Mouse (Mus musculus) intestine, postnatal 0 days (tissue): ENCODE results near the gene Nat8l. TPM values are rescaled to one million over a fixed set of nuclear protein-coding genes. Genes with fewer than 3 reads are reported as not detected.

Experiments
- ATAC-seq: fragments of 200-750 bp; cut with Nextera tagmentation; 2 replicates; pipeline ENCODE4 v1.8.0; 2017; ENCODE audit warnings: mild to moderate bottlenecking, moderate TSS enrichment, moderate library complexity
- H3K27ac ChIP-seq: fragments of 300-500 bp; sonication (generic); 2 replicates; pipeline ENCODE4 v1.5.1; 2014; ENCODE audit warnings: mild to moderate bottlenecking, low read depth, low read length, moderate library complexity
- H3K27me3 ChIP-seq: fragments of 300-500 bp; sonication (generic); replicated peaks from 2 replicates; pipeline ENCODE4 v1.6.1; 2014; ENCODE audit warnings: low read length, mixed read lengths; ENCODE audit not compliant: control insufficient read depth, insufficient read depth
- H3K36me3 ChIP-seq: fragments of 300-500 bp; sonication (generic); 2 replicates; pipeline ENCODE4 v1.6.1; 2014; ENCODE audit warnings: mild to moderate bottlenecking, moderate library complexity; ENCODE audit not compliant: control insufficient read depth, insufficient read depth
- H3K4me1 ChIP-seq: fragments of 300-500 bp; sonication (generic); replicated peaks from 2 replicates; pipeline ENCODE4 v1.6.1; 2014; ENCODE audit warnings: antibody characterized with exemption, low read length, mixed read lengths; ENCODE audit not compliant: control insufficient read depth, insufficient read depth
- H3K4me2 ChIP-seq: fragments of 300-500 bp; sonication (generic); replicated peaks from 2 replicates; pipeline ENCODE4 v1.6.1; 2014; ENCODE audit warnings: low read depth, mild to moderate bottlenecking, moderate library complexity
- H3K4me3 ChIP-seq: fragments of 300-500 bp; sonication (generic); 2 replicates; pipeline ENCODE4 v1.5.1; 2014; ENCODE audit warnings: low read depth, low read length
- H3K9ac ChIP-seq: fragments of 300-500 bp; sonication (generic); 2 replicates; pipeline ENCODE4 v1.6.1; 2014; ENCODE audit warnings: mild to moderate bottlenecking, low read depth, low read length
- H3K9me3 ChIP-seq: fragments of 300-500 bp; sonication (generic); 2 replicates; pipeline ENCODE4 v1.6.1; 2016; ENCODE audit warnings: mixed run types; ENCODE audit not compliant: control insufficient read depth
- CTCF ChIP-seq: sonication (generic); IDR thresholded peaks from 2 replicates; pipeline ENCODE4 v1.5.1; 2016; ENCODE audit warnings: low read depth, mild to moderate bottlenecking, control low read depth, antibody characterized with exemption, moderate library complexity
- WGBS: fragments of 180-500 bp; shearing (Covaris S2); extraction: QIAGEN DNeasy Blood & Tissue Kit; methylation state at CpG from one replicate; pipeline ENCODE4 v1.1.7; 2014; 5-methylcytosine and 5-hydroxymethylcytosine counted together
- polyA plus RNA-seq: library from polyadenylated mRNA; unstranded; fragments of >200 nt; fragmentation: Nextera tagmentation; extraction: Ambion mirVana; gene quantifications from 2 replicates; pipeline ENCODE4 v1.2.1, GENCODE M21; 2015

The Nat8l gene
- polyA plus RNA-seq, 1 experiment from 2014 or later = 0.10 TPM

GRCm38 (mm10) chr5:33959382-33959781 lies 36.4 kb upstream of the Nat8l start:
- 74% methylated on average over 4 of the region's 4 CpGs for WGBS
- Histone ChIP-seq H3K4me1 (no peaks in the 10 kb centered on the region), H3K9ac (no peak overlapping the region), H3K27me3 (no peaks in the 10 kb centered on the region), H3K4me3 (no peak overlapping the region), H3K27ac (no peak overlapping the region), H3K9me3 (no peaks in the 10 kb centered on the region), H3K4me2 (no peak overlapping the region), H3K36me3 (no peaks in the 10 kb centered on the region)
- no peak for TF ChIP-seq CTCF
- ATAC-seq = no peak

- 51% methylated on average over 2 of the region's 2 CpGs for WGBS
- no peak overlapping the region for H3K27ac ChIP-seq
- ATAC-seq = no peak
- H3K4me1 ChIP-seq = no peaks in the 10 kb centered on the region
- no peak for TF ChIP-seq CTCF
- H3K27me3 ChIP-seq = no peaks in the 10 kb centered on the region
- no peaks in the 10 kb centered on the region for H3K36me3 ChIP-seq
- no peak overlapping the region for H3K4me2 ChIP-seq
- H3K9me3 ChIP-seq = no peaks in the 10 kb centered on the region
- H3K9ac ChIP-seq = no peak overlapping the region
- no peak overlapping the region for H3K4me3 ChIP-seq
These were observed 21.0 kb upstream of the Nat8l start for GRCm38 (mm10) chr5:33974736-33975135.

DNA sequence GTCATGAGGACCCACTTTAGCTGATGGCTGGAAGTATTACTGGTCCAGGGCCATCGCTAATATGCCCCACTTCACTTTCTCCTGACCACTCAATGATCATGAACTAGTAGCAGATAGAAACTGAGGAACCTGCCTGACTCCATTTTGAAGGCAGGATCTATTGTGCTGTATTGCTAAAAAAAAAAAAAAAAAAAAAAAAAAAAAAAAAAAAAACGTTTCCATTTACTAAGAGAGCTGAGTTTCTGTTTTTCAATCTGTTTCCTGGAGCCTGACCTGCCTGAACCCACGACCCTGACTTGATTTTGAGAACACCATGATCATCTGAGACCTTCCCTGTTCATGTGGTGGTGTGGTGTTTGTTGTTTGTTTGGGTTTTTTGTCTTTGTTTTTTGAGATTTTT lies 19.5 kb upstream of the Nat8l start:
- no peak for ATAC-seq
- Histone ChIP-seq H3K4me1 (no peaks in the 10 kb centered on the region), H3K9me3 (no peaks in the 10 kb centered on the region), H3K4me3 (no peak overlapping the region), H3K4me2 (no peak overlapping the region), H3K27ac (no peak overlapping the region), H3K27me3 (no peaks in the 10 kb centered on the region), H3K9ac (no peak overlapping the region), H3K36me3 (no peaks in the 10 kb centered on the region)
- no peak for TF ChIP-seq CTCF
- 35% methylated on average over 3 of the region's 3 CpGs for WGBS

- H3K9me3 ChIP-seq = no peaks in the 10 kb centered on the region
- H3K27me3 ChIP-seq = 0 out of 2 replicates have a peak, but pooled peaks cover 10% of the 10 kb centered on the region
- peak overlapping the region; percentile 96 for H3K4me2 ChIP-seq
- WGBS = 7% methylated on average over 23 of the region's 26 CpGs
- ATAC-seq = peak; percentile 16; the same call in 1 of the 2 replicates
- no peaks in the 10 kb centered on the region for H3K4me1 ChIP-seq
- H3K36me3 ChIP-seq = no peaks in the 10 kb centered on the region
- no peak overlapping the region; the same call in 1 of the 2 replicates for H3K9ac ChIP-seq
- no peak overlapping the region for H3K27ac ChIP-seq
- peak overlapping the region; percentile 77 for H3K4me3 ChIP-seq
- no peak for TF ChIP-seq CTCF
These were observed 13.0 kb upstream of the Nat8l start for GRCm38 (mm10) chr5:33982731-33983259.

- peak; percentile 73 for ATAC-seq
These were observed 12.3 kb upstream of the Nat8l start, which contains the start of gene Gm1673 for GRCm38 (mm10) chr5:33983309-33984121. TSS of gene Gm1673 (plus strand) at chr5:33983433.

DNA sequence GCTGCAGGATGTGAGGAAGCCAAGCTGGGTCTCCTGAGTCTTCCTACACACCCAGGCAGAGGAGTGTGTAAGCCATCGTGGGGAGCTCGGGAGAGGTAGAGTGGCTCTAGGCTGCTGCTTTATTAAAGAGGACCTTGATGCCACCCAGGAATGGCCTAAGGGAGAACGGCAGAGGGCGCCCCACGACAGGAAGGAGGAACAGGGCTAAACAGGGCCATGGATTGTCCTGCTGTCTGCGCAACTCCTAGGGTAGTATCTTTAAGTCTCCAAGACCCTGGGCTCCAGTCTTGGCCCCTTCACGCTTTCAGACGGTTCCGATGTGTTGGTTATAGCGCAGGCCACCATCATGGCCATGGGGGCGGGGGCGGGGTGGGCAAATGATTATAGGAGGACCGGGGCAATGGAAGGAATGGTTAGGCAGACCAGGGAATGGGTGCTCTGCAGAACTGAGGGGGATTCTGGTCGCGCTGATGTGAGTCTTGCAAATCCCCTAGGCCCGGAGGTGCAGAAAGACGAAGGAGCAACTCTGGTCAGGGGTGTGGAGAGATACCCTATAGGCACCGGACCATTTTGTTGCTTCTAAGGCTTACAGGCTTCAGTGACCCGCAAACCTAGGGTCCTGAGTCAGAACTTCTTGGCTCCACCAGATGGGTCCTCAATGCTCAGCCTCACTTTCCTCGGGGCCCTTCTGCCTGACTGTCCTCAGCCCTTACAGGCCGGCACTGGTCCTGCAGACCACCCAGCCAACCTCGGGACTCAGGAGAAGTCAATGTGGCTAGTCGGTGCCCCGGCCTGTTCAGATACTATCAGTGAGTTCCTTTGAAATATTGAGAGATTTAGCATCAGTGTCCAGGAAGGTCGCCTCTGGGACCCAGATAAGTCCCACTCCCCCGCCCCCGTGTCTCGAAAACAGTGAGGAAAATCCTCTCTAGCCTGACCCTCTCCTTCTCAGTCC lies 836 bp upstream of the Nat8l start:
- peak overlapping the region; percentile 56 for H3K4me3 ChIP-seq
- no peak for ATAC-seq
- H3K4me1 ChIP-seq = no peaks in the 10 kb centered on the region

More at GRCm38 (mm10) chr5:33983309-33984121, 12.3 kb upstream of the Nat8l start, which contains the start of gene Gm1673:
- no peaks in the 10 kb centered on the region for H3K36me3 ChIP-seq
- H3K4me3 ChIP-seq = peak within 1 kb of the TSS; percentile 77
- 0 out of 2 replicates have a peak, but pooled peaks cover 10% of the 10 kb centered on the region for H3K27me3 ChIP-seq
- H3K4me2 ChIP-seq = peak within 1 kb of the TSS; percentile 96
- no peaks in the 10 kb centered on the region for H3K9me3 ChIP-seq
- H3K9ac ChIP-seq = peak within 1 kb of the TSS; percentile 37
- under 1% methylated on average over 84 of the region's 88 CpGs for WGBS
- H3K27ac ChIP-seq = no peak within 1 kb of the TSS
- TF ChIP-seq CTCF = peak; percentile 63
- no peaks in the 10 kb centered on the region for H3K4me1 ChIP-seq

More for the DNA sequence above, 836 bp upstream of the Nat8l start:
- WGBS = 45% methylated on average over 28 of the region's 28 CpGs
- no peaks in the 10 kb centered on the region for H3K9me3 ChIP-seq
- H3K36me3 ChIP-seq = no peaks in the 10 kb centered on the region
- H3K4me2 ChIP-seq = peak overlapping the region; percentile 96; the same call in 1 of the 2 replicates
- H3K9ac ChIP-seq = no peak overlapping the region
- peaks cover 56% of the 10 kb centered on the region for H3K27me3 ChIP-seq
- H3K27ac ChIP-seq = no peak overlapping the region
- peak; percentile 71 for TF ChIP-seq CTCF
